Mouse (Mus musculus) G1E (cell line): ENCODE measurements around the gene Tns1.

Experiments
- CTCF ChIP-seq: IDR thresholded peaks from 2 replicates; pipeline ENCODE4 v1.5.1; 2012; ENCODE audit warnings: low read depth, low read length, inconsistent platforms, mixed read lengths
- GATA1 ChIP-seq: IDR thresholded peaks from 2 replicates; pipeline ENCODE4 v1.6.1; 2012; ENCODE audit warnings: borderline replicate concordance, low read length, inconsistent platforms, mixed read lengths
- POLR2AphosphoS5 ChIP-seq: IDR thresholded peaks from 2 replicates; pipeline ENCODE4 v1.6.1; 2012; ENCODE audit warnings: low read depth, low read length, inconsistent platforms; ENCODE audit not compliant: insufficient replicate concordance
- TAL1 ChIP-seq: conservative IDR thresholded peaks from 2 replicates; pipeline ENCODE4 v1.6.1; 2012; ENCODE audit warnings: low read depth, low read length, inconsistent platforms, mixed read lengths

- TF ChIP-seq CTCF (no peak), POLR2AphosphoS5 (no peak), GATA1 (no peak), TAL1 (no peak)
These were observed 29.6 kb downstream of the Tns1 start for GRCm38 (mm10) chr1:74094497-74095270.
